Mouse (Mus musculus) hindbrain, embryonic 14.5 days (tissue): ENCODE measurements around the gene Dpagt1. TPM values are rescaled to one million over a fixed set of nuclear protein-coding genes. Genes with fewer than 3 reads are reported as not detected.

ENCODE experiments used
- microRNA-seq: library from miRNA; unstranded; fragments of <30 nt; microRNA quantifications from one replicate; pipeline ENCODE4, GENCODE M21; 2016
- polyA plus RNA-seq: library from polyadenylated mRNA; unstranded; fragments of >200 nt; fragmentation: Nextera tagmentation; extraction: Ambion mirVana; gene quantifications from 2 replicates; pipeline ENCODE4 v1.2.1, GENCODE M21; 2014

The Dpagt1 gene
- polyA plus RNA-seq, 1 experiment from 2014 or later, result 36.1 TPM

Small RNA genes lying within 50 kb of the gene (microRNA-seq; reads per million reads assigned to microRNA genes)
- not detected for gene Gm44335

Other genes with a start within 250 kb of the Dpagt1 start
- 0.31 and 0.41 TPM in 2 replicates for gene Mfrp, start 224.3 kb upstream of the Dpagt1 start, polyA plus RNA-seq
- 7.0 and 8.0 TPM in 2 replicates for gene C1qtnf5, start 218.8 kb upstream of the Dpagt1 start, polyA plus RNA-seq
- gene Gm49380, start 212.5 kb upstream of the Dpagt1 start, polyA plus RNA-seq, result 0.35 TPM in 1 of 2 replicates, not detected in the other
- 30.6 and 32.7 TPM in 2 replicates for gene Rnf26, start 212.5 kb upstream of the Dpagt1 start, polyA plus RNA-seq
- 12.6 and 13.6 TPM in 2 replicates for gene Mcam, start 191.6 kb upstream of the Dpagt1 start, polyA plus RNA-seq
- 22.4 and 22.9 TPM in 2 replicates for gene Cbl, start 92.0 kb upstream of the Dpagt1 start, polyA plus RNA-seq
- not detected in 2 replicates for gene Ccdc153, start 85.3 kb upstream of the Dpagt1 start, polyA plus RNA-seq
- gene Pdzd3, start 74.5 kb upstream of the Dpagt1 start, polyA plus RNA-seq, result 0.46 and 1.1 TPM in 2 replicates
- 4.4 and 5.1 TPM in 2 replicates for gene Nlrx1, start 57.4 kb upstream of the Dpagt1 start, polyA plus RNA-seq
- 21.7 and 24.4 TPM in 2 replicates for gene Abcg4, start 37.4 kb upstream of the Dpagt1 start, polyA plus RNA-seq
- 17.4 and 17.9 TPM in 2 replicates for gene Hinfp, start 20.3 kb upstream of the Dpagt1 start, polyA plus RNA-seq
- gene C2cd2l, start 5.7 kb upstream of the Dpagt1 start, polyA plus RNA-seq, result 24.0 and 25.6 TPM in 2 replicates
- 102 and 107 TPM in 2 replicates for gene H2afx, start 8.7 kb downstream of the Dpagt1 start, polyA plus RNA-seq
- 60.8 and 62.2 TPM in 2 replicates for gene Hmbs, start 18.2 kb downstream of the Dpagt1 start, polyA plus RNA-seq
- 34.8 and 42.4 TPM in 2 replicates for gene Vps11, start 35.7 kb downstream of the Dpagt1 start, polyA plus RNA-seq
- gene Hyou1, start 53.5 kb downstream of the Dpagt1 start, polyA plus RNA-seq, result 25.0 and 27.8 TPM in 2 replicates
- 65.2 and 65.8 TPM in 2 replicates for gene Slc37a4, start 70.8 kb downstream of the Dpagt1 start, polyA plus RNA-seq
- gene Rps25, start 81.1 kb downstream of the Dpagt1 start, polyA plus RNA-seq, result 1,177 and 1,438 TPM in 2 replicates
- gene Trappc4, start 81.6 kb downstream of the Dpagt1 start, polyA plus RNA-seq, result 289 and 299 TPM in 2 replicates
- 23.3 and 28.2 TPM in 2 replicates for gene Ccdc84, start 92.5 kb downstream of the Dpagt1 start, polyA plus RNA-seq
- not detected in 2 replicates for gene Foxr1, start 115.1 kb downstream of the Dpagt1 start, polyA plus RNA-seq
- gene Upk2, start 129.0 kb downstream of the Dpagt1 start, polyA plus RNA-seq, result not detected in 2 replicates
- 11.6 and 13.5 TPM in 2 replicates for gene Bcl9l, start 156.8 kb downstream of the Dpagt1 start, polyA plus RNA-seq
- not detected in 2 replicates for gene Cxcr5, start 235.9 kb downstream of the Dpagt1 start, polyA plus RNA-seq